Mouse (Mus musculus): Measurements from ENCODE around the gene Trpm3. TPM values are rescaled to one million over a fixed set of nuclear protein-coding genes. Genes with fewer than 3 reads are reported as not detected.

Trpm3 gene
- 0.30 and 0.42 TPM in 2 replicates for polyA plus RNA-seq (2012; rRNA removed)

DNA sequence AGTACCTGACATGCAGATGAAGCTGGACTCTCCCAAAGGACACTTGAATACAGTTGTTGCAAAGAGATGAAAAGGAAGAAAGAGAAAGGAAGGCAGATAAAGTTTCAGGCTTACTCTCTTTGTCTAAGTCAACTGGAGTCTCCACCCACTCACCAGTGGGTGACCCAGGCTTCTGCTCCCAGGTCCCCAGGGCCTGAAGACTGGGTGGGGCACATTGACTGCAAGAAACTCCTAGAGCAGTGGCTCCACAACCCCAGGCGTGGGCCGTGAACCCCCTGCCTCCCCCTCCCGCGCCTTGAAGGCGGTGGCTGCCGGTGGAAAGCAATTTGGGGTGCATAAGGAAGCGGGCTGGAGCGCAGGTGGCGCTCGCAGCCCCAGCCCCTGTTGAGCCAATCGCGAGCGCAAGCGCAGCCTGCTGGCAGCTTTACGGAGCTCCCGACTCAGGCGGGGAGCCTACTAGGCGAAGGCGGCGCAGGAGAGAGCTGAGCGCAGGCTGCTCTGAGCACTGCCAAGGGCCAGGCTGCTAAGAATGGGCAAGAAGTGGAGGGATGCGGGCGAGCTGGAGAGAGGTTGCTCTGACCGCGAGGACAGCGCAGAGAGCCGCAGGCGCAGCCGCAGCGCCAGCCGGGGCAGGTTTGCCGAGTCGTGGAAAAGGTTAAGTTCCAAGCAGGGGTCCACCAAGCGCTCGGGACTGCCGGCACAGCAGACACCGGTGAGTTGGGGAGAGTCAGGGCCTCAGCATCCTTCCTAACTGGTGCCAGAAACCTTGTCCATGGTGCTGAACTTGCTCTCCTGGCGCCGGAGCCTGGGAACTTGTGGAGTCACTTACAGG is at the start of gene Trpm3:
Gene Trpm3 (plus strand): TSS at position 457 of the 832 bp plus-strand sequence.
- Histone ChIP-seq H3K27me3 (ENCODE audit: control insufficient read depth, insufficient read depth, low read length) (no peaks in the 10 kb centered on the region), H3K4me3 (ENCODE audit: control insufficient read depth, insufficient read depth, low read length) (no peak within 1 kb of the TSS), H3K27ac (ENCODE audit: control insufficient read depth, insufficient read depth, low read length) (no peak within 1 kb of the TSS), H3K4me1 (replicated peaks; ENCODE audit: control insufficient read depth, insufficient read depth, low read length) (no peaks in the 10 kb centered on the region), H3K36me3 (ENCODE audit: control insufficient read depth, insufficient read depth, low read length) (no peaks in the 10 kb centered on the region)
- TF ChIP-seq POLR2A (IDR thresholded peaks at IDR 0.05; ENCODE audit: control insufficient read depth, extremely low read depth, insufficient read depth, low read length, poor library complexity) (no peak), CTCF (IDR thresholded peaks at IDR 0.05; ENCODE audit: borderline replicate concordance, control insufficient read depth, extremely low read depth, insufficient read depth, low read length, poor library complexity) (no peak)
- peak; percentile 1 for DNase-seq
- 8% methylated on average over 39 of the region's 39 CpGs for WGBS

DNA sequence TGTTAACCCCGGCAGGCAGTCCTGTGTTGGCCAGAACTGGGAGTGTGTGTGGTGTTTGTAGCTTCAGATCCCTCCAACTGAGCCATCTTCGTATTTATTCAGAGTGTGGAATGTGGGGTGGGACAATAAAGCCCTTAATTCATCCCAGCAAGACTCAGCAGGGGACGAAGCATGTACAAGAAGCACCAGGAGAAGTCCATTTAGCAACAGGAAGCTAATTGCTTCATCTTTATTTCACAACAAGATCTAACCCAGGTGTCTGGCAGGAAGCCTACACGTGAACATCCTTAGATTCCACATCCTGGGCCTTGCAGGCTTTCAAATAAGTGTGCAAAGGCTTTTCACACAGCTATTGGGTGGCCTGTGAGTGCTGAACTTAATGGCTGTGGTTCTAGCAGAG is 38.3 kb upstream of the Trpm3 start:
- Histone ChIP-seq H3K36me3 (ENCODE audit: control insufficient read depth, insufficient read depth, low read length) (no peaks in the 10 kb centered on the region), H3K4me1 (replicated peaks; ENCODE audit: control insufficient read depth, insufficient read depth, low read length) (no peaks in the 10 kb centered on the region), H3K4me3 (ENCODE audit: control insufficient read depth, insufficient read depth, low read length) (no peak overlapping the region), H3K27ac (ENCODE audit: control insufficient read depth, insufficient read depth, low read length) (no peak overlapping the region), H3K27me3 (ENCODE audit: control insufficient read depth, insufficient read depth, low read length) (no peaks in the 10 kb centered on the region)
- no peak for TF ChIP-seq CTCF (IDR thresholded peaks at IDR 0.05; ENCODE audit: borderline replicate concordance, control insufficient read depth, extremely low read depth, insufficient read depth, low read length, poor library complexity)
- TF ChIP-seq POLR2A (IDR thresholded peaks at IDR 0.05; ENCODE audit: control insufficient read depth, extremely low read depth, insufficient read depth, low read length, poor library complexity) = no peak
- no peak for DNase-seq
- 66% methylated on average over 4 of the region's 4 CpGs for WGBS

DNA sequence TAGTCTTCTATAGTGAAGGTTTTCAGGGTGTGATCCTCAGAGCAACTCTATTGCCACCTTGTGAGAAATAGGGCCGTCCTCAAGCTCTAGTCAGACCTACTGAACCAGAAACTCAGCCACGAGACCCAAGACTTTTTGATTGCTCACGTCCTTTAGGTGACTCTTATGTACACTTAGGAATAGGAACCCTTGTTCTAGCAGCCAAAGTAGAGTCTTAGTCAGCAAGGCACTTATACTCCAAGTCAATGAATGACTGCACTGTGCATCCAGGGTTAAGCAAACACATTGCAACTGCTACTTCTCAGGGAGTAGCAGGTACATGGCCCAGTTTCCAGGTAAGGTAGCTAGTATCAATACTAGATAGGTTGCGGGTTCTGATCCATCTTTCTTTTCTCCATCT is 35.0 kb upstream of the Trpm3 start:
- Histone ChIP-seq H3K27ac (ENCODE audit: control insufficient read depth, insufficient read depth, low read length) (no peak overlapping the region), H3K36me3 (ENCODE audit: control insufficient read depth, insufficient read depth, low read length) (no peaks in the 10 kb centered on the region), H3K27me3 (ENCODE audit: control insufficient read depth, insufficient read depth, low read length) (no peaks in the 10 kb centered on the region), H3K4me1 (replicated peaks; ENCODE audit: control insufficient read depth, insufficient read depth, low read length) (no peaks in the 10 kb centered on the region), H3K4me3 (ENCODE audit: control insufficient read depth, insufficient read depth, low read length) (no peak overlapping the region)
- 84% methylated on average over 4 of the region's 4 CpGs for WGBS
- DNase-seq = no peak
- TF ChIP-seq CTCF (IDR thresholded peaks at IDR 0.05; ENCODE audit: borderline replicate concordance, control insufficient read depth, extremely low read depth, insufficient read depth, low read length, poor library complexity) = no peak
- no peak for TF ChIP-seq POLR2A (IDR thresholded peaks at IDR 0.05; ENCODE audit: control insufficient read depth, extremely low read depth, insufficient read depth, low read length, poor library complexity)

DNA sequence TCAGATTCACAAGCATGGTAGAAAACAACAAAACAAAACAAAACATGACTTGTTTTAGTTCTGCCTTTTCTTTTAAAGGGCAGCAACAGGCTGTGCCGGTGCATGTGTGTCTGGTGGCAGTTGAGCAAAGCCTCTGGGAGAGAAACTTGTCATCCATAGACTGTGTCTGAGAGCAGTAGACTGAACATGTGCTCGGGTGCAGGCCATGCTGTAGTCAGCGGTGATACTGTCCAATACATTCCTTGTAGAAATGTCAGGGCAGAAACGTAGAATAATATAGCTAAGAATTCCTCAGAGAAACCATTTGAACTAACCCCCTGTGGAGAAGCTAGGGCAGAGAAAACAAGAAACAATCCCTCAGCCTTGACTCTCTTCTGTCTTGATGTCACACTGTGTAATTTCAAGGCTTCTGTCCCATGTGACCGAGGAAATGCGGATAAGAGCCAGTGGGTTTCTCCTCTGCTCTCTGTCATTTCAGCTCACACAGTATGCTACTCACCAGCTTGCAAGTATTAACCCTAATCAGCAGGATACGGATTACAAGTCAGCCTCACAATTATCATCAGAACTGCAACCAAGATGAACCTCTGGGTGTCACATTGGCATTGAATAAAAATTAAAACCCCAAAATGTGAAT is 33.9 kb upstream of the Trpm3 start:
- WGBS = 95% methylated on average over 7 of the region's 7 CpGs

DNA sequence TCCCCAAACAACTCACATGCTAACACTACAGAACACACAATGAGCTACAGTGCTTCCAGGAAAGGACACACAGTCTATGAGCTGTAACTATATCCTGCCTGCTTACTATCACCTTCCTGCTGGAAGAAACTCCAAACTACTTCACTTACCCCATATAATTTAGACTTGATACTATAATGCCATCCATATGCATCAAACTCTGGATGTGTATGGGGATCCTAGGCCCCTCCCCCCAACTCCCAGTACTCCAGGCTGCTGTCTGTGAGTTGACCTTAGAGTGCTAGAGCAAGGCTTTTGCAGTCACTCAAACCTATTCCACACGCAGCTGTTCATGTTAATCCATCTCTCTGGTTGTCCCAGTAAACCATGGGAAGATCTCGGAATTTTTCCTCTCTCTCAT is 33.2 kb upstream of the Trpm3 start:
- TF ChIP-seq CTCF (IDR thresholded peaks at IDR 0.05; ENCODE audit: borderline replicate concordance, control insufficient read depth, extremely low read depth, insufficient read depth, low read length, poor library complexity) = no peak
- no peak for TF ChIP-seq POLR2A (IDR thresholded peaks at IDR 0.05; ENCODE audit: control insufficient read depth, extremely low read depth, insufficient read depth, low read length, poor library complexity)
- WGBS = 91% methylated on average over 2 of the region's 2 CpGs

More for the DNA sequence above, 33.9 kb upstream of the Trpm3 start:
- H3K36me3 ChIP-seq (ENCODE audit: control insufficient read depth, insufficient read depth, low read length) = no peaks in the 10 kb centered on the region
- no peaks in the 10 kb centered on the region for H3K27me3 ChIP-seq (ENCODE audit: control insufficient read depth, insufficient read depth, low read length)
- H3K4me1 ChIP-seq (replicated peaks; ENCODE audit: control insufficient read depth, insufficient read depth, low read length) = no peaks in the 10 kb centered on the region
- no peak overlapping the region for H3K4me3 ChIP-seq (ENCODE audit: control insufficient read depth, insufficient read depth, low read length)
- DNase-seq = no peak
- H3K27ac ChIP-seq (ENCODE audit: control insufficient read depth, insufficient read depth, low read length) = no peak overlapping the region
- TF ChIP-seq CTCF (IDR thresholded peaks at IDR 0.05; ENCODE audit: borderline replicate concordance, control insufficient read depth, extremely low read depth, insufficient read depth, low read length, poor library complexity) = no peak
- no peak for TF ChIP-seq POLR2A (IDR thresholded peaks at IDR 0.05; ENCODE audit: control insufficient read depth, extremely low read depth, insufficient read depth, low read length, poor library complexity)

DNA sequence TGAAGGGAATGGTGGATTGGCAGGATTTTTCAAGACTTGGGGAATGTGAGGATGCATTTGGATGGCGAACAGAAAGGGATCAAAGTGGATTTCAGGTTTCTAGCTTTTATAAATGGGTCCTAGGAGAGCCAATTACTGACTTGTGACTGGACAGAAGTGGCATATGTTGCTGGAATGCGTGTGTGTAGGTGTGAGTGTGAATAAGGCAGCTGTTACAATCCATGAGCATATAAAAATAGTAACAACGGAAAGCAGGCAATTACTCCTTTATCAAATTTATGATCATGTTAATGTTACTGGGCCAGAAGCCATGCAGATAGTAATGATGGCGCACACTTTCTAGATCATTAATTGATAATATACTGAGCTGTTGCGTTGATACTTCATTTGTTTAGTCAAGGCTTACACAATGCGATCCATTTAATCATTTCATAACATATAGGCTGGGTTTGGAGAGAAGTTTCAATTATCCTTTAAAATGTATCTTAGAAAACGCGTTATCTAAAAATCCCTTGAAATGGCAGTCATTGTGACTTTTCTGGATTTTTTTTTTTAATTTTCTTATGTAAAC is 29.9 kb upstream of the Trpm3 start:
- Histone ChIP-seq H3K4me3 (ENCODE audit: control insufficient read depth, insufficient read depth, low read length) (no peak overlapping the region), H3K36me3 (ENCODE audit: control insufficient read depth, insufficient read depth, low read length) (no peaks in the 10 kb centered on the region), H3K27ac (ENCODE audit: control insufficient read depth, insufficient read depth, low read length) (no peak overlapping the region), H3K27me3 (ENCODE audit: control insufficient read depth, insufficient read depth, low read length) (no peaks in the 10 kb centered on the region), H3K4me1 (replicated peaks; ENCODE audit: control insufficient read depth, insufficient read depth, low read length) (no peaks in the 10 kb centered on the region)
- DNase-seq = no peak
- TF ChIP-seq CTCF (IDR thresholded peaks at IDR 0.05; ENCODE audit: borderline replicate concordance, control insufficient read depth, extremely low read depth, insufficient read depth, low read length, poor library complexity) (no peak), POLR2A (IDR thresholded peaks at IDR 0.05; ENCODE audit: control insufficient read depth, extremely low read depth, insufficient read depth, low read length, poor library complexity) (no peak)
- 91% methylated on average over 8 of the region's 8 CpGs for WGBS

More for the DNA sequence above, 33.2 kb upstream of the Trpm3 start:
- no peak overlapping the region for H3K27ac ChIP-seq (ENCODE audit: control insufficient read depth, insufficient read depth, low read length)
- no peak for DNase-seq
- H3K4me3 ChIP-seq (ENCODE audit: control insufficient read depth, insufficient read depth, low read length) = no peak overlapping the region
- H3K27me3 ChIP-seq (ENCODE audit: control insufficient read depth, insufficient read depth, low read length) = no peaks in the 10 kb centered on the region
- H3K36me3 ChIP-seq (ENCODE audit: control insufficient read depth, insufficient read depth, low read length) = no peaks in the 10 kb centered on the region
- no peaks in the 10 kb centered on the region for H3K4me1 ChIP-seq (replicated peaks; ENCODE audit: control insufficient read depth, insufficient read depth, low read length)
